Mouse (Mus musculus) testis, adult 2 months (tissue): ENCODE data around the gene Cpne8.

ENCODE experiments used
- CTCF ChIP-seq: fragments of 200-500 bp; IDR thresholded peaks from 2 replicates; pipeline ENCODE4 v1.5.1; 2012; ENCODE audit warnings: low read depth, mild to moderate bottlenecking, inconsistent platforms, low read length, moderate library complexity; ENCODE audit not compliant: control insufficient read depth, insufficient read depth, insufficient replicate concordance
- POLR2A ChIP-seq: fragments of 200-500 bp; IDR thresholded peaks from 2 replicates; pipeline ENCODE4 v1.6.1; 2012; ENCODE audit warnings: low read depth, mild to moderate bottlenecking, inconsistent platforms, low read length, moderate library complexity; ENCODE audit not compliant: control insufficient read depth

GRCm38 (mm10) chr15:90678985-90679759 is at the start of gene Cpne8:
- no peak for TF ChIP-seq POLR2A
- no peak for TF ChIP-seq CTCF
